ENCODE assay signal across 20 mouse cellular contexts in genomic region chr9:66038581-66038980, GRCm38 (mm10). TPM values are rescaled to one million over a fixed set of nuclear protein-coding genes. Genes with fewer than 3 reads are reported as not detected.
A peak's percentile ranks its signal among the peaks of the same experiment; 100 is the strongest.
DNase-seq lines count a peak whose midpoint lies in the region; TF ChIP-seq lines count a peak whose summit lies in the region.
"Had no signal": no experiment of that assay in that cellular context is flagged by ENCODE, and none has a peak within 500 bp of the region (broad histone marks: within the 10 kb centered on the region; RNA-seq: fewer than 3 reads in every experiment).

No protein-coding gene starts in this region.

- 91% methylated on average over 4 of the region's 4 CpGs for WGBS in heart, embryonic 10.5 days

- H3K27me3 ChIP-seq in heart, embryonic 10.5 days (ENCODE audit: insufficient read depth, poor library complexity, severe bottlenecking), result no peaks in the 10 kb centered on the region
- H3K27me3 ChIP-seq: CH12.LX, Patski had no signal

- DNase-seq in heart, adult 11 months, result peak; percentile 83
- no peak for DNase-seq in heart, adult 9 months (ENCODE audit: low spot score in 2 of 2)
- peak; percentile 65 for DNase-seq in heart, embryonic 10.5 days (ENCODE audit: low spot score)
- DNase-seq in heart, adult 18-20 months, result no peak
- DNase-seq in layer of hippocampus, adult 2 months (ENCODE audit: low spot score in 2 of 2), result no peak
- DNase-seq in layer of hippocampus, adult 8-10 months (ENCODE audit: low spot score in 2 of 2), result no peak
- no peak for DNase-seq in left cerebral cortex, adult 2 months (ENCODE audit: extremely low spot score in 1 of 2, low spot score in 2 of 2)
- DNase-seq in left cerebral cortex, adult 8-10 months (ENCODE audit: low spot score in 2 of 2), result no peak
- DNase-seq: adrenal gland, adult 2 months; adrenal gland, adult 8-10 months; adrenal gland, postnatal 10 days; adrenal gland, postnatal 14 days; adrenal gland, postnatal 25 days; adrenal gland, postnatal 36 days; B cell, adult 2 months; cerebellum, adult 11 months; cerebellum, adult 11-12 months had no signal

- 0 out of 2 replicates have a peak, but pooled peaks cover 3% of the 10 kb centered on the region for H3K4me1 ChIP-seq in heart, embryonic 10.5 days

- H3K36me3 ChIP-seq in heart, embryonic 10.5 days, result peaks cover 48% of the 10 kb centered on the region

- H3K27ac ChIP-seq in heart, embryonic 10.5 days, result no peak overlapping the region
- peak overlapping the region; percentile 86 for H3K27ac ChIP-seq in layer of hippocampus, adult 2 months
- H3K27ac ChIP-seq in left cerebral cortex, adult 2 months, result peak overlapping the region; percentile 55; the same call in 1 of the 2 replicates

- no peaks in the 10 kb centered on the region for H3K9me3 ChIP-seq in heart, embryonic 10.5 days
- H3K9me3 ChIP-seq: G1E had no signal

- intact Hi-C loops in left cerebral cortex, adult 2 months (cut with DNase I), result no loop called here

- no peak overlapping the region for H3K4me3 ChIP-seq in heart, embryonic 10.5 days
- no peak overlapping the region for H3K4me3 ChIP-seq in layer of hippocampus, adult 2 months
- no peak overlapping the region for H3K4me3 ChIP-seq in left cerebral cortex, adult 2 months

- no peak for TF ChIP-seq CTCF in layer of hippocampus, adult 2 months (conservative IDR thresholded peaks at IDR 0.05)
- TF ChIP-seq CTCF in left cerebral cortex, adult 2 months (IDR thresholded peaks at IDR 0.05), result no peak

RNA-seq across cellular contexts. Expression of gene Ppib, which starts 21.4 kb away (rescaled TPM):
- 448 and 551 TPM in 2 replicates for polyA plus RNA-seq in heart, embryonic 10.5 days (2016; fragmentation: Nextera tagmentation; extraction: Ambion mirVana)
- 100 to 1,000 TPM; 102 to 105 TPM for total RNA-seq in heart, adult 18-20 months (2021)
- 100 to 1,000 TPM; 195 to 201 TPM for total RNA-seq in layer of hippocampus, adult 2 months (2021)
- 100 to 1,000 TPM; 174 to 209 (median 191) TPM for total RNA-seq in layer of hippocampus, adult 8-10 months (2022)
- 100 to 1,000 TPM; 161 to 170 TPM for total RNA-seq in left cerebral cortex, adult 2 months (2021)
- 100 to 1,000 TPM; 147 to 175 (median 159) TPM for total RNA-seq in left cerebral cortex, adult 8-10 months (2022)

RNA-seq across cellular contexts. Expression of gene Snx22, which starts 30.9 kb away (rescaled TPM):
- 2.1 and 3.1 TPM in 2 replicates for polyA plus RNA-seq in heart, embryonic 10.5 days (2016; fragmentation: Nextera tagmentation; extraction: Ambion mirVana)
- total RNA-seq in heart, adult 18-20 months (2021), result under 1 TPM; 0.46 to 0.50 TPM
- 1 to 10 TPM; 4.6 to 6.9 TPM for total RNA-seq in layer of hippocampus, adult 2 months (2021)
- 1 to 10 TPM; 5.0 to 8.6 (median 7.5) TPM for total RNA-seq in layer of hippocampus, adult 8-10 months (2022)
- total RNA-seq in left cerebral cortex, adult 2 months (2021), result 1 to 10 TPM; 3.5 to 3.9 TPM
- 1 to 10 TPM; 4.3 to 6.0 (median 5.2) TPM for total RNA-seq in left cerebral cortex, adult 8-10 months (2022)
- polyA plus RNA-seq: G1E had no signal

Comparison
In these comparisons a context has a peak if more than half of its experiments do, and no peak if none do; other contexts are left out.
1. DNase-seq: peak in heart, adult 11 months (single experiment) and heart, embryonic 10.5 days (single experiment); none in heart, adult 9 months (0 of 2), heart, adult 18-20 months (0 of 2), layer of hippocampus, adult 2 months (0 of 2), layer of hippocampus, adult 8-10 months (0 of 2), left cerebral cortex, adult 2 months (0 of 2) and left cerebral cortex, adult 8-10 months (0 of 2).